Mouse (Mus musculus): ENCODE data around the gene Myom1. TPM values are rescaled to one million over a fixed set of nuclear protein-coding genes. Genes with fewer than 3 reads are reported as not detected.

Gene Myom1
- polyA plus RNA-seq, 1 experiment from 2014 or later, result 18.5 TPM

- no peaks in the 10 kb centered on the region for H3K27me3 ChIP-seq (replicated peaks; ENCODE audit: control insufficient read depth, insufficient read depth, low read length)
- 90% methylated on average over 8 of the region's 8 CpGs for WGBS
- H3K4me2 ChIP-seq (ENCODE audit: low read length), result no peak overlapping the region
- H3K4me3 ChIP-seq (ENCODE audit: low read depth, low read length), result no peak overlapping the region
- ATAC-seq (replicated peaks; ENCODE audit: low FRiP score, low TSS enrichment, low read depth) (no peak), DNase-seq (ENCODE audit: low spot score) (no peak)
- H3K36me3 ChIP-seq (ENCODE audit: control insufficient read depth, insufficient read depth, low read length), result no peaks in the 10 kb centered on the region
- no peak overlapping the region for H3K27ac ChIP-seq (ENCODE audit: low read depth)
- H3K9ac ChIP-seq (ENCODE audit: low read length), result no peak overlapping the region
- no peaks in the 10 kb centered on the region for H3K9me3 ChIP-seq (ENCODE audit: control insufficient read depth, low read length)
- no peaks in the 10 kb centered on the region for H3K4me1 ChIP-seq (replicated peaks; ENCODE audit: control insufficient read depth, insufficient read depth, low read length)
Observed at GRCm38 (mm10) chr17:71049292-71049691, 46.9 kb downstream of the Myom1 start.

- WGBS, result 85% methylated on average over 6 of the region's 6 CpGs
- H3K4me3 ChIP-seq (ENCODE audit: low read depth, low read length), result no peak overlapping the region
- no peaks in the 10 kb centered on the region for H3K27me3 ChIP-seq (replicated peaks; ENCODE audit: control insufficient read depth, insufficient read depth, low read length)
- no peak overlapping the region for H3K27ac ChIP-seq (ENCODE audit: low read depth)
- H3K4me2 ChIP-seq (ENCODE audit: low read length), result no peak overlapping the region
- ATAC-seq (replicated peaks; ENCODE audit: low FRiP score, low TSS enrichment, low read depth) (no peak), DNase-seq (ENCODE audit: low spot score) (no peak)
- no peaks in the 10 kb centered on the region for H3K9me3 ChIP-seq (ENCODE audit: control insufficient read depth, low read length)
- H3K36me3 ChIP-seq (ENCODE audit: control insufficient read depth, insufficient read depth, low read length), result no peaks in the 10 kb centered on the region
- no peak overlapping the region for H3K9ac ChIP-seq (ENCODE audit: low read length)
- no peaks in the 10 kb centered on the region for H3K4me1 ChIP-seq (replicated peaks; ENCODE audit: control insufficient read depth, insufficient read depth, low read length)
Observed at GRCm38 (mm10) chr17:71053134-71053708, 50.8 kb downstream of the Myom1 start.

- no peak overlapping the region for H3K9ac ChIP-seq (ENCODE audit: low read length)
- no peaks in the 10 kb centered on the region for H3K27me3 ChIP-seq (replicated peaks; ENCODE audit: control insufficient read depth, insufficient read depth, low read length)
Observed at GRCm38 (mm10) chr17:71055203-71055894, 52.9 kb downstream of the Myom1 start.

GRCm38 (mm10) chr17:71056405-71056804 lies 54.0 kb downstream of the Myom1 start:
- Histone ChIP-seq H3K4me1 (replicated peaks; ENCODE audit: control insufficient read depth, insufficient read depth, low read length) (no peaks in the 10 kb centered on the region), H3K4me3 (ENCODE audit: low read depth, low read length) (no peak overlapping the region), H3K27ac (ENCODE audit: low read depth) (no peak overlapping the region), H3K36me3 (ENCODE audit: control insufficient read depth, insufficient read depth, low read length) (no peaks in the 10 kb centered on the region), H3K9me3 (ENCODE audit: control insufficient read depth, low read length) (no peaks in the 10 kb centered on the region), H3K4me2 (ENCODE audit: low read length) (no peak overlapping the region), H3K9ac (ENCODE audit: low read length) (no peak overlapping the region), H3K27me3 (replicated peaks; ENCODE audit: control insufficient read depth, insufficient read depth, low read length) (no peaks in the 10 kb centered on the region)
- DNase-seq (ENCODE audit: low spot score), result no peak
- ATAC-seq (replicated peaks; ENCODE audit: low FRiP score, low TSS enrichment, low read depth), result no peak
- WGBS, result 59% methylated on average over 7 of the region's 7 CpGs

More at GRCm38 (mm10) chr17:71055203-71055894, 52.9 kb downstream of the Myom1 start:
- DNase-seq (ENCODE audit: low spot score) (no peak), ATAC-seq (replicated peaks; ENCODE audit: low FRiP score, low TSS enrichment, low read depth) (no peak)
- H3K9me3 ChIP-seq (ENCODE audit: control insufficient read depth, low read length), result no peaks in the 10 kb centered on the region
- WGBS, result 88% methylated on average over 8 of the region's 8 CpGs
- H3K4me3 ChIP-seq (ENCODE audit: low read depth, low read length), result no peak overlapping the region
- no peaks in the 10 kb centered on the region for H3K36me3 ChIP-seq (ENCODE audit: control insufficient read depth, insufficient read depth, low read length)
- no peaks in the 10 kb centered on the region for H3K4me1 ChIP-seq (replicated peaks; ENCODE audit: control insufficient read depth, insufficient read depth, low read length)
- no peak overlapping the region for H3K4me2 ChIP-seq (ENCODE audit: low read length)
- no peak overlapping the region for H3K27ac ChIP-seq (ENCODE audit: low read depth)

GRCm38 (mm10) chr17:71057758-71058157 lies 55.3 kb downstream of the Myom1 start:
- H3K27me3 ChIP-seq (replicated peaks; ENCODE audit: control insufficient read depth, insufficient read depth, low read length), result no peaks in the 10 kb centered on the region
- 55% methylated on average over 3 of the region's 3 CpGs for WGBS

GRCm38 (mm10) chr17:71059213-71059612 lies 56.8 kb downstream of the Myom1 start:
- no peak for ATAC-seq (replicated peaks; ENCODE audit: low FRiP score, low TSS enrichment, low read depth)
- no peak overlapping the region for H3K4me3 ChIP-seq (ENCODE audit: low read depth, low read length)
- H3K36me3 ChIP-seq (ENCODE audit: control insufficient read depth, insufficient read depth, low read length), result no peaks in the 10 kb centered on the region
- H3K9me3 ChIP-seq (ENCODE audit: control insufficient read depth, low read length), result no peaks in the 10 kb centered on the region
- H3K4me2 ChIP-seq (ENCODE audit: low read length), result no peak overlapping the region
- H3K4me1 ChIP-seq (replicated peaks; ENCODE audit: control insufficient read depth, insufficient read depth, low read length), result no peaks in the 10 kb centered on the region
- H3K27ac ChIP-seq (ENCODE audit: low read depth), result no peak overlapping the region
- no peaks in the 10 kb centered on the region for H3K27me3 ChIP-seq (replicated peaks; ENCODE audit: control insufficient read depth, insufficient read depth, low read length)
- no peak for DNase-seq (ENCODE audit: low spot score)
- H3K9ac ChIP-seq (ENCODE audit: low read length), result no peak overlapping the region
- WGBS, result 92% methylated on average over 3 of the region's 3 CpGs

More at GRCm38 (mm10) chr17:71057758-71058157, 55.3 kb downstream of the Myom1 start:
- DNase-seq (ENCODE audit: low spot score) (no peak), ATAC-seq (replicated peaks; ENCODE audit: low FRiP score, low TSS enrichment, low read depth) (no peak)
- Histone ChIP-seq H3K4me3 (ENCODE audit: low read depth, low read length) (no peak overlapping the region), H3K4me1 (replicated peaks; ENCODE audit: control insufficient read depth, insufficient read depth, low read length) (no peaks in the 10 kb centered on the region), H3K36me3 (ENCODE audit: control insufficient read depth, insufficient read depth, low read length) (no peaks in the 10 kb centered on the region), H3K9ac (ENCODE audit: low read length) (no peak overlapping the region), H3K9me3 (ENCODE audit: control insufficient read depth, low read length) (no peaks in the 10 kb centered on the region), H3K27ac (ENCODE audit: low read depth) (no peak overlapping the region), H3K4me2 (ENCODE audit: low read length) (no peak overlapping the region)

GRCm38 (mm10) chr17:71062049-71062560 lies 59.7 kb downstream of the Myom1 start:
- no peak overlapping the region for H3K27ac ChIP-seq (ENCODE audit: low read depth)
- H3K9ac ChIP-seq (ENCODE audit: low read length), result no peak overlapping the region
- no peak for ATAC-seq (replicated peaks; ENCODE audit: low FRiP score, low TSS enrichment, low read depth)
- no peaks in the 10 kb centered on the region for H3K36me3 ChIP-seq (ENCODE audit: control insufficient read depth, insufficient read depth, low read length)
- H3K4me3 ChIP-seq (ENCODE audit: low read depth, low read length), result no peak overlapping the region
- WGBS, result 80% methylated on average over 5 of the region's 5 CpGs
- no peak for DNase-seq (ENCODE audit: low spot score)
- H3K4me2 ChIP-seq (ENCODE audit: low read length), result no peak overlapping the region
- no peaks in the 10 kb centered on the region for H3K27me3 ChIP-seq (replicated peaks; ENCODE audit: control insufficient read depth, insufficient read depth, low read length)
- H3K9me3 ChIP-seq (ENCODE audit: control insufficient read depth, low read length), result no peaks in the 10 kb centered on the region
- H3K4me1 ChIP-seq (replicated peaks; ENCODE audit: control insufficient read depth, insufficient read depth, low read length), result no peaks in the 10 kb centered on the region

- no peak overlapping the region for H3K9ac ChIP-seq (ENCODE audit: low read length)
- H3K9me3 ChIP-seq (ENCODE audit: control insufficient read depth, low read length), result no peaks in the 10 kb centered on the region
- no peak overlapping the region for H3K27ac ChIP-seq (ENCODE audit: low read depth)
- 68% methylated on average over 13 of the region's 13 CpGs for WGBS
- H3K36me3 ChIP-seq (ENCODE audit: control insufficient read depth, insufficient read depth, low read length), result no peaks in the 10 kb centered on the region
- DNase-seq (ENCODE audit: low spot score) (no peak), ATAC-seq (replicated peaks; ENCODE audit: low FRiP score, low TSS enrichment, low read depth) (no peak)
- no peaks in the 10 kb centered on the region for H3K27me3 ChIP-seq (replicated peaks; ENCODE audit: control insufficient read depth, insufficient read depth, low read length)
- no peaks in the 10 kb centered on the region for H3K4me1 ChIP-seq (replicated peaks; ENCODE audit: control insufficient read depth, insufficient read depth, low read length)
- no peak overlapping the region for H3K4me2 ChIP-seq (ENCODE audit: low read length)
- no peak overlapping the region for H3K4me3 ChIP-seq (ENCODE audit: low read depth, low read length)
Observed at GRCm38 (mm10) chr17:71062870-71063602, 60.6 kb downstream of the Myom1 start.
